Mouse (Mus musculus): ENCODE results near the gene Stat3. TPM values are rescaled to one million over a fixed set of nuclear protein-coding genes. Genes with fewer than 3 reads are reported as not detected.

Gene Stat3
- polyA plus RNA-seq, 1 experiment from 2014 or later = 25.6 TPM

DNA sequence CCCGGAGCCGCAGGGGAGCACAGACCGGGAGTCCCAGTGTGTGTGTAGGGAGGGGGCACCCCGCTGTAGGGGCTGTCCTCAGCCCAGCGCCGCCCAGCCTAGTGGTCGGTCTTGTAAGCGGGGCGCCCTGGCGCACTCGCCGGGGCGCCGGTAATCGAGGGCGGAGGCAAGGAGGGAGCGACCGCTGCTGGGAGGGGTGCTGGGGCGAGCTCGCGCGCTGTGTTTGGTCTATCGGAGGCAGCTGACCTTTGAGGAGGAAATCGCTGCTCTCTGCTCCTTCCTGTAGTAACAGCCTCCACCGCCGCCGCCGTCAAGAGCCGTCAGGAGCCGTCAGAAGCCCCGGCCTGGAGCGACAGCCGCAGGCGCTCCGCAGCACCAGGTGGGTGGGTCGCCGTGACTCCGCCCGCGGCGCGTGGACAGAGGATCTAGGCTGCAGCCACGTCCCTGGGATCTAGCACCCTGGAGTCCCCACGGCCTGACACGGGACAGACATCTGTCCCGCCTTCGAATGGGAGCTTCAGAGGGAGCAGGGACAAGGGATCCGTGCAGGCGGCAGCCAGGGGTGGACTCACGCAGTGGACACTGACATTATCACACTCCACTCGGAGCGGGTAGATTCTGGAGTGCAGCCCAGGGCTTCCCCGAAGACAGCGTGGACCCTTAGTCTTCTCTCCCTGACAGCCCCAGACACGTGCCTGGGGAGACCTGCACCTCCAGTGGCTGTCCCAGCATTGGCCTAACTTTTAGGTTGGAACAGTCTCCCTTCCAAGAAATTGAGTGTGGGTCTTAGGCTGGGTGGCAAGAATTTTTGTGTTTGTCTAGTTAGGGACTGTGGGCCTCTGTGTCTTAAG lies 78.9 kb downstream of the Stat3 start:
- no peaks in the 10 kb centered on the region for H3K4me1 ChIP-seq (replicated peaks; ENCODE audit: control insufficient read depth, insufficient read depth, low read length)
- no peaks in the 10 kb centered on the region for H3K9me3 ChIP-seq (ENCODE audit: control insufficient read depth, low read length)
- peaks cover 23% of the 10 kb centered on the region for H3K27me3 ChIP-seq (ENCODE audit: control insufficient read depth, insufficient read depth, low read length)
- no peaks in the 10 kb centered on the region for H3K36me3 ChIP-seq (ENCODE audit: control insufficient read depth, insufficient read depth, low read length)
- peak overlapping the region; percentile 55 for H3K9ac ChIP-seq (ENCODE audit: low read depth, low read length)
- H3K27ac ChIP-seq (ENCODE audit: low read depth, low read length) = no peak overlapping the region
- peak; percentile 64; the same call in 1 of the 2 replicates for ATAC-seq (ENCODE audit: low FRiP score)
- peak; percentile 70 for DNase-seq (ENCODE audit: low spot score)
- 4% methylated on average over 49 of the region's 55 CpGs for WGBS
- peak overlapping the region; percentile 65 for H3K4me2 ChIP-seq (replicated peaks; ENCODE audit: low read depth, low read length)
- H3K4me3 ChIP-seq (ENCODE audit: low read depth, low read length) = peak overlapping the region; percentile 40

DNA sequence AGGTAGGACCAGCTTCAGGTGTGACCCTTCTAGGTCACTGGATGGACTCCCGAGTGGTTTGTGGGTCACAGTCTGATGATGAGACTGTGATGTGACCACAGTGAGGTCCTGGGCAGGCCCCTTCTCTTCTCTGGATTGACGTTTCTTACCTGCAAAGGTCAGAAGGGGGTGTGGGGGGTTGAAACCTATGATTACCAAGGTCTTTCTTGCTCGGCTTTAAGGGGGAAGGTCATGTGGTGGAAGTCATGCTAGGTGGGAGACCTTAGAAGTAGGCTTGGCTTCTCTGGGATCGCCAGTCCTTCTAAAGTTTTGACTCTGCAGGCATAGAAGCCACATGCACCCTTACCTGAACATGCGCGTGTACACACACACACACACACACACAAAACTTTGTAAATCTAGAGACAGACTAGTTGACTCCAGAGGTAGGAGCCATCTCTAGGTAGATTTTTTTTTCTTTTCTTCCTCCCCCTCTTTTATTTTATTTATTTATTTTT lies 79.7 kb downstream of the Stat3 start:
- 43% methylated on average over 6 of the region's 6 CpGs for WGBS
- Histone ChIP-seq H3K4me3 (ENCODE audit: low read depth, low read length) (peak overlapping the region; percentile 40; the same call in 1 of the 2 replicates), H3K4me2 (replicated peaks; ENCODE audit: low read depth, low read length) (peak overlapping the region; percentile 65; the same call in 1 of the 2 replicates), H3K27ac (ENCODE audit: low read depth, low read length) (no peak overlapping the region), H3K4me1 (replicated peaks; ENCODE audit: control insufficient read depth, insufficient read depth, low read length) (no peaks in the 10 kb centered on the region), H3K9ac (ENCODE audit: low read depth, low read length) (no peak overlapping the region), H3K27me3 (ENCODE audit: control insufficient read depth, insufficient read depth, low read length) (peaks cover 23% of the 10 kb centered on the region), H3K36me3 (ENCODE audit: control insufficient read depth, insufficient read depth, low read length) (no peaks in the 10 kb centered on the region), H3K9me3 (ENCODE audit: control insufficient read depth, low read length) (no peaks in the 10 kb centered on the region)
- ATAC-seq (ENCODE audit: low FRiP score) (no peak), DNase-seq (ENCODE audit: low spot score) (no peak)

DNA sequence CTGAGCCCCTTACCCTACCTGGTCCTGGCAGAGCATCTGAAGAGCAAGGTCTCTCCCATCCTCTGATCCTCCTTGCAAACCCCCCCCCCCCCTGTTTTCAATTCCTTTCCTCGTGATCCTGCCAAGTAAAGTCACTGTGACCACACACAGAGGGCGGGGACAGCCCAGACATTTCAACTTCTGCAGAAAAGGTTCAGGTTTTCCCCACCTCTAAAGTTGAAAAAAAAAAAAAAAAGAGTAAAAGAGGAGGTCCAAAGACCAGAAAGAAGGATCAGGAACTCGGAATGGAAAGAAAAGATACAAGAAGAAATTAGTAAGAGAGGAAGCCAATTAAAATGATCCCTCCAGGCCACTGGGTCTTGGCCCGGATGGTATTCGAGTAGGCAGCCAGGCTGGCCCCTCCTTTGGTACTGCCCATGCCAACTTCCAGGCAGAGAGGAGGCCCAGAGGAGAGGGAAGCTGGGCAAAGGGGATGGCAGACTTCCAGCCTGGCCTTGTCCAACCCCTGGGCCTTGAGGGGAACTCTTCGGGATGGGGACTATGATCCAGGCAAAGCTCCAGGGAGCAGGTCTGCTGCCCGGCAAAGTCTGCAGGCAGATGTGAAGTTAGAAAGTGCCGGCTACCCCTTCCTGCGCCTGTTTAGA lies 80.3 kb downstream of the Stat3 start, which contains the start of gene Stat5a:
TSS of gene Stat5a (plus strand) at position 417 of the 644 bp plus-strand sequence.
- no peaks in the 10 kb centered on the region for H3K4me1 ChIP-seq (replicated peaks; ENCODE audit: control insufficient read depth, insufficient read depth, low read length)
- DNase-seq (ENCODE audit: low spot score) = no peak
- H3K9ac ChIP-seq (ENCODE audit: low read depth, low read length) = peak within 1 kb of the TSS; percentile 55
- no peaks in the 10 kb centered on the region for H3K36me3 ChIP-seq (ENCODE audit: control insufficient read depth, insufficient read depth, low read length)
- no peak for ATAC-seq (ENCODE audit: low FRiP score)
- 64% methylated on average over 9 of the region's 9 CpGs for WGBS
- no peak within 1 kb of the TSS for H3K27ac ChIP-seq (ENCODE audit: low read depth, low read length)
- peak within 1 kb of the TSS; percentile 65 for H3K4me2 ChIP-seq (replicated peaks; ENCODE audit: low read depth, low read length)
- H3K27me3 ChIP-seq (ENCODE audit: control insufficient read depth, insufficient read depth, low read length) = peaks cover 23% of the 10 kb centered on the region
- peak within 1 kb of the TSS; percentile 40 for H3K4me3 ChIP-seq (ENCODE audit: low read depth, low read length)
- H3K9me3 ChIP-seq (ENCODE audit: control insufficient read depth, low read length) = no peaks in the 10 kb centered on the region

DNA sequence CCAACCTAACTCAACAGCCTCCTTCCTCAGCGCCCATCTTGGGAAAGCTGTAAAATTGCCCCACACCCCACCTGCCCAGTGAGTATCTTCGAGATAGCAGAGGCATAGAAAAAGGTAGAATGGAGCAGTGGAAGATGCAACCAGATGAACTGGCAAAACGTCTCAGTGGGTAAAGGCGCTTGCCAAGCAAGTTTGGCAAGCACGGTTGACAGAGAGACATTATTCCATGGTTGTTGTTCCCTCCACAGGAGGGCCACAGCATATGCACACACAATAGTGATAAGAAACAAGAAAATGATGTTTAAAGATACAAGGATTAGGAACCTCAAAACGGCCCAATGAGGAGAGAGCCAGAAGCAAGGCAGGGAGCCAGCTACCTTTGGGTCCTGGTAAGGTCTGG lies 81.4 kb downstream of the Stat3 start:
- Histone ChIP-seq H3K27ac (ENCODE audit: low read depth, low read length) (no peak overlapping the region), H3K4me1 (replicated peaks; ENCODE audit: control insufficient read depth, insufficient read depth, low read length) (no peaks in the 10 kb centered on the region), H3K9ac (ENCODE audit: low read depth, low read length) (no peak overlapping the region), H3K9me3 (ENCODE audit: control insufficient read depth, low read length) (no peaks in the 10 kb centered on the region), H3K27me3 (ENCODE audit: control insufficient read depth, insufficient read depth, low read length) (peaks cover 23% of the 10 kb centered on the region), H3K4me3 (ENCODE audit: low read depth, low read length) (no peak overlapping the region), H3K4me2 (replicated peaks; ENCODE audit: low read depth, low read length) (no peak overlapping the region), H3K36me3 (ENCODE audit: control insufficient read depth, insufficient read depth, low read length) (no peaks in the 10 kb centered on the region)
- no peak for ATAC-seq (ENCODE audit: low FRiP score)
- DNase-seq (ENCODE audit: low spot score) = no peak
- 68% methylated on average over 6 of the region's 6 CpGs for WGBS

DNA sequence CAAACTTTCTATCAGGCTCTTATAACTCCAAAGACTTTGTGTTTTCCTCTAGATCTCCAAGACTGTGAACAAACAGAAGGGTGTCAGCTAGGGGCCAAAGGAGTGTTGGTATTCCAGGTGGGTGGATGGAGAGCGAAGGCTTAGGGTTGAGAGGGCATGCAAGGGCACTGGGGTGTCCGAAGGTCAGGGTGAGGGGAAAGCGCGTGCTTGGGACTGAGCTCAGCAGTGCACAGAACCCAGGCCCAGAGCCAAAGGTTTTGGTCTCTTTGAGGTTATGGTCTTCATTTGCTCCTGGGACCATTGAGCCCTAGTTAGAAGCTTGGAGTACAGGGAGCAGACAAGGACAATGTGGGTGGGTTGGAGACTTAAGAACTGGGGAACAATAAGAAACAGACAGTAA lies 84.2 kb downstream of the Stat3 start:
- peaks cover 9% of the 10 kb centered on the region for H3K27me3 ChIP-seq (ENCODE audit: control insufficient read depth, insufficient read depth, low read length)

DNA sequence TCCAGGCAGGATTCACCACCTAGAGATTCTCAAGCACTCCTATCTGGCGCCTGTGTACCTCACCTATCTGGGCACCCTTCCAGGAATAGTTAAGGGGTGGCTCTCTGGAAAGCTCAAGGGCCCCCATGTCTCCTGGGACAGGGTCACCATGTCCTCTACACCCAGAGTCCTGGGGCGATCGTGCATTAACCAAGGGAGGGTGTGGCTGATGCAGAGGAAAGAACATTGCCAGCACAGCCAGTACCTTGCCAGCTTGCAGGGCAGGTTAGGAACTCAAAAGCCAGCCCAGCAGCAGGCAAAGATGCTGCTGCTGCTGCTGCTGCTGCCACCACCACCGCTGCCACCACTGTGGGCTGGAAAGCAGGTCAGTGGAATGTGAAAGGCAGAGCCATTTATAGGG lies 85.1 kb downstream of the Stat3 start:
- Histone ChIP-seq H3K27ac (ENCODE audit: low read depth, low read length) (no peak overlapping the region), H3K4me1 (replicated peaks; ENCODE audit: control insufficient read depth, insufficient read depth, low read length) (peaks cover 2% of the 10 kb centered on the region; the same call in 1 of the 2 replicates), H3K4me3 (ENCODE audit: low read depth, low read length) (no peak overlapping the region), H3K36me3 (ENCODE audit: control insufficient read depth, insufficient read depth, low read length) (no peaks in the 10 kb centered on the region), H3K9ac (ENCODE audit: low read depth, low read length) (no peak overlapping the region), H3K27me3 (ENCODE audit: control insufficient read depth, insufficient read depth, low read length) (peaks cover 5% of the 10 kb centered on the region), H3K9me3 (ENCODE audit: control insufficient read depth, low read length) (no peaks in the 10 kb centered on the region), H3K4me2 (replicated peaks; ENCODE audit: low read depth, low read length) (no peak overlapping the region)
- DNase-seq (ENCODE audit: low spot score) = no peak
- no peak for ATAC-seq (ENCODE audit: low FRiP score)
- 69% methylated on average over 4 of the region's 4 CpGs for WGBS

More for the DNA sequence above, 84.2 kb downstream of the Stat3 start:
- Histone ChIP-seq H3K9ac (ENCODE audit: low read depth, low read length) (no peak overlapping the region), H3K4me3 (ENCODE audit: low read depth, low read length) (no peak overlapping the region), H3K9me3 (ENCODE audit: control insufficient read depth, low read length) (no peaks in the 10 kb centered on the region), H3K36me3 (ENCODE audit: control insufficient read depth, insufficient read depth, low read length) (no peaks in the 10 kb centered on the region), H3K4me2 (replicated peaks; ENCODE audit: low read depth, low read length) (no peak overlapping the region), H3K4me1 (replicated peaks; ENCODE audit: control insufficient read depth, insufficient read depth, low read length) (peaks cover 2% of the 10 kb centered on the region; the same call in 1 of the 2 replicates), H3K27ac (ENCODE audit: low read depth, low read length) (no peak overlapping the region)
- ATAC-seq (ENCODE audit: low FRiP score) = no peak
- DNase-seq (ENCODE audit: low spot score) = no peak
- WGBS = 92% methylated on average over 4 of the region's 4 CpGs

DNA sequence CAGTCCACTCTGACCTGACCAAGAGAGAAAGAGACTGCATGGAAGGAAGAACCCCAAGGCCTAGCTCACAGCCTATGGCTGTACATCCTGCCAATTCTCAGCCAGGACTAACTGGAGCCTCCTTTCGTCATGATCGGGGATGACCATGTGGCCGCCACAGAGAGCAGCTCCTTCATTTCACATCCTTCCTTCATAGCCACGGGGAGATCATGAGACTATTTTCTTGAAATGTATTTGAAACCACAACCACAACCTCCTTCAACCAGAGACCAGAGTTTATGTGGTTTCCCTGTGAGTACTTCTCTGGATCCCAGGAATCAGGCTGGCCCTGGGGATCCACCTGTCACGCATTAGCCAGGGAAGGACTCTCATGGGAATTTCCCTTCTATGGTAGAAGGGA lies 86.3 kb downstream of the Stat3 start:
- Histone ChIP-seq H3K27ac (ENCODE audit: low read depth, low read length) (no peak overlapping the region), H3K4me2 (replicated peaks; ENCODE audit: low read depth, low read length) (no peak overlapping the region), H3K36me3 (ENCODE audit: control insufficient read depth, insufficient read depth, low read length) (no peaks in the 10 kb centered on the region), H3K4me1 (replicated peaks; ENCODE audit: control insufficient read depth, insufficient read depth, low read length) (peaks cover 5% of the 10 kb centered on the region; the same call in 1 of the 2 replicates), H3K4me3 (ENCODE audit: low read depth, low read length) (no peak overlapping the region), H3K9ac (ENCODE audit: low read depth, low read length) (no peak overlapping the region), H3K9me3 (ENCODE audit: control insufficient read depth, low read length) (no peaks in the 10 kb centered on the region), H3K27me3 (ENCODE audit: control insufficient read depth, insufficient read depth, low read length) (no peaks in the 10 kb centered on the region; the same call in 1 of the 2 replicates)
- 80% methylated on average over 5 of the region's 5 CpGs for WGBS
- ATAC-seq (ENCODE audit: low FRiP score) (no peak), DNase-seq (ENCODE audit: low spot score) (no peak)

DNA sequence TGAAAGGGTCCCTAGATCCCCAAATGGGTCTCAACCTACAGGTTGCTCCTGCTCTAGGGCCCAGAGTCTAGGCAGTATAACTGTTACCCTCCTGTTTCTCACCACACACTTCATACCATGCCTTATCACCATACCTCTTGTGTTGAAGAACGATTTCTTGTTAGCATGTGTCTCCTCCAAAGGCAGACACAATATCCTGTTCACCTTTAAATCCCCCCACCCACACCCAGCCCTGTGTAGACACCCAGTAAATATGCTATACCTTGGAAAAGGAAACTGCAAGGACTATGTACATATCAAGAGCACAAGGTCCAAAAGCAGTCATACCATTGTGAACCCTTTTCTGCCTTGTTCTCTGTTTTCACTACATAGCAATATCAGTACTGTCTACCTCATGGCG lies 87.3 kb downstream of the Stat3 start:
- H3K4me3 ChIP-seq (ENCODE audit: low read depth, low read length) = no peak overlapping the region
- peaks cover 5% of the 10 kb centered on the region; the same call in 1 of the 2 replicates for H3K4me1 ChIP-seq (replicated peaks; ENCODE audit: control insufficient read depth, insufficient read depth, low read length)
- no peaks in the 10 kb centered on the region; the same call in 1 of the 2 replicates for H3K27me3 ChIP-seq (ENCODE audit: control insufficient read depth, insufficient read depth, low read length)
- H3K4me2 ChIP-seq (replicated peaks; ENCODE audit: low read depth, low read length) = no peak overlapping the region
- H3K36me3 ChIP-seq (ENCODE audit: control insufficient read depth, insufficient read depth, low read length) = no peaks in the 10 kb centered on the region
- no peak overlapping the region for H3K27ac ChIP-seq (ENCODE audit: low read depth, low read length)
- 85% methylated on average over 2 of the region's 2 CpGs for WGBS
- no peaks in the 10 kb centered on the region for H3K9me3 ChIP-seq (ENCODE audit: control insufficient read depth, low read length)
- ATAC-seq (ENCODE audit: low FRiP score) (no peak), DNase-seq (ENCODE audit: low spot score) (no peak)
- no peak overlapping the region for H3K9ac ChIP-seq (ENCODE audit: low read depth, low read length)

All from hindbrain, embryonic 11.5 days (tissue).